Mouse (Mus musculus): Measurements from ENCODE around the gene Cyp4f18.

GRCm38 (mm10) chr8:72009473-72009872 is at the start of gene Cyp4f18:
- TF ChIP-seq CTCF (IDR thresholded peaks at IDR 0.05; ENCODE audit: low read depth, low read length) = no peak
- TF ChIP-seq GATA1 (IDR thresholded peaks at IDR 0.05; ENCODE audit: borderline replicate concordance, low read length) = no peak
